Mouse (Mus musculus) liver, adult 2 months (tissue): ENCODE measurements at regions not wholly inside any gene's neighbourhood (a gene's known extent, or its start where the extent isn't known, plus 50 kb on each side); places are given as distances from the start of the nearest gene placed in this dataset.

Experiments used
- DNase-seq: peaks from one replicate; pipeline ENCODE4 v3.0.0-alpha.2; 2011; ENCODE audit warnings: low read depth, low spot score; ENCODE audit errors: extremely low read depth
- H3K27ac ChIP-seq: fragments of 200-500 bp; replicated peaks from 2 replicates; pipeline ENCODE4 v1.5.1; 2012; ENCODE audit warnings: low read depth, mild to moderate bottlenecking, control low read depth, inconsistent platforms, low read length; ENCODE audit not compliant: insufficient read depth
- H3K27me3 ChIP-seq: fragments of 200-500 bp; 2 replicates; pipeline ENCODE4 v1.6.1; 2012; ENCODE audit warnings: mild to moderate bottlenecking, moderate library complexity, low read length, inconsistent platforms; ENCODE audit not compliant: control insufficient read depth, insufficient read depth
- H3K36me3 ChIP-seq: fragments of 200-500 bp; 2 replicates; pipeline ENCODE4 v1.6.1; 2012; ENCODE audit warnings: low read length, inconsistent platforms; ENCODE audit not compliant: control insufficient read depth, insufficient read depth
- H3K4me1 ChIP-seq: fragments of 200-500 bp; 2 replicates; pipeline ENCODE4 v1.6.1; 2011; ENCODE audit warnings: low read length; ENCODE audit not compliant: control insufficient read depth, insufficient read depth
- H3K4me3 ChIP-seq: fragments of 200-500 bp; 2 replicates; pipeline ENCODE4 v1.5.1; 2011; ENCODE audit warnings: low read depth, mild to moderate bottlenecking, control low read depth, low read length, moderate library complexity; ENCODE audit not compliant: insufficient read depth
- H3K79me2 ChIP-seq: fragments of 200-500 bp; 2 replicates; pipeline ENCODE4 v1.6.1; 2012; ENCODE audit warnings: inconsistent platforms, mild to moderate bottlenecking, low read length, moderate library complexity; ENCODE audit not compliant: control insufficient read depth, insufficient read depth
- H3K9ac ChIP-seq: fragments of 200-500 bp; 2 replicates; pipeline ENCODE4 v1.6.1; 2012; ENCODE audit warnings: low read depth, mild to moderate bottlenecking, control low read depth, inconsistent platforms, low read length
- CTCF ChIP-seq: fragments of 200-500 bp; IDR thresholded peaks from 2 replicates; pipeline ENCODE4 v1.5.1; 2011; ENCODE audit warnings: low read depth, low read length, control low read depth
- POLR2A ChIP-seq: fragments of 200-500 bp; IDR thresholded peaks from 2 replicates; pipeline ENCODE4 v1.6.1; 2011; ENCODE audit warnings: low read length, control low read depth; ENCODE audit not compliant: insufficient read depth; ENCODE audit errors: extremely low read depth
- WGBS: fragments of 180-500 bp; shearing (Covaris S2); methylation state at CpG from one replicate; pipeline ENCODE4 v1.1.7; 2018; 5-methylcytosine and 5-hydroxymethylcytosine counted together

DNA sequence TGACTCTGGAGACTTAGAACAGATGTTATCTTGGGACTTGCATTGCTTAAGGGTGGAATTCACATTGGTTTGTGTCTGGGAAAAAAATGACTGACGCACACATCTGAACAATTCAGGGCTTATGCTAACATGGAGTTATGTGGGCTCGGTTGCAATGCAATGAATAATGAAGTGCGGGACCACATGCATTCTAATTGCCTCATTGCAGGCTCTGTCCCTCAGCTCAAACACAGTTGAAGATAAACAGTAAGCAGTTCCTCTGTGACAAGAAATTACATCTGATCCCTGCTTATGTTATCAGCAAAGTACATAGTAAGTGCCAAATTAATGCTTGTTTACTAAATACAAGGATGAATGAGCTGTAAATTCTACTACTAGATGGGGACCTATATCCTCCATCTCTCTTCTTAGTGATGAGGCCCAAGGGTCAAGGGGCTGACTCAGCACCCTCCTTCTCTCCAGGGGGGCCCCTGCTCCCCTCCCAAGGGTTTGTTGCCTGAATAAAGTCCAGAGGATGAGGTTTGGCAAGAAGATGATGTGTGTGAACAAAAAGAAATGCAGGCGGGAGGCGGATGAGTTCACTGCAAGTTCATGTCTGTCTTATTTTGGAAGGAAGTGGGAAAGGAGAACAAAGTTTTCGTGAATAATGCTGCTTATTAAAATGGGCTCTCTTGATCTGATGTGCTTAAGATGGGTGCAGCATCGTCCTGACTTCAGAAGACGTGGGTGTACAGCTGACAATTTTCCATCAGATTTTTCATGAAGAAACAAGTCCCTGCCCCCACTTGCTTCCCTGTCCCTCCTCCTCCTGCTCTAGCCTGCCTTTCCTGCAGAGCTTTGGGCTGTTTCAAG lies 533.1 kb downstream of the Shisa9 start:
- no peaks in the 10 kb centered on the region for H3K36me3 ChIP-seq
- TF ChIP-seq CTCF, result no peak
- TF ChIP-seq POLR2A, result no peak
- H3K4me3 ChIP-seq, result no peak overlapping the region
- H3K4me1 ChIP-seq, result no peaks in the 10 kb centered on the region
- H3K79me2 ChIP-seq, result no peaks in the 10 kb centered on the region
- 70% methylated on average over 8 of the region's 8 CpGs for WGBS
- H3K27me3 ChIP-seq, result no peaks in the 10 kb centered on the region; the same call in 1 of the 2 replicates
- H3K27ac ChIP-seq, result no peak overlapping the region
- DNase-seq, result no peak
- H3K9ac ChIP-seq, result no peak overlapping the region

DNA sequence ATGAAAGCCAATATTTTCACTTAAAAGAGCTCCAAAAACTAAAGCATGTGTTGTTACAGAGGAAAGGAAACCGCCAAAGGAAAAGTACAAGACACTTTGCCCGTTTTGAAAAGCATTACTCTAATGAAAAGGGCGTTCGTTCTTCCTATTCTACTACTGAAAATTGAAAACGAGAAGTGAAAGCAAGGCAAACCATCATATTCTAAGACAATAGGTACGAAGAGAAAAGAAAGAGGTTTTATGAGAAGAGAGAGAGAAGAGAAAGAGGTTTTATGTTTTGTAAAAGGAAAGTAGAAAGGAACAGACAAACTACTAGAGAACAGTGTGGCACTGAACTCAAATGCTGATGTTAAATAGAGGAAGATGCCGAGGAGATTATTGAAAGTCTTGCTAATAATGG lies 534.4 kb downstream of the Shisa9 start:
- H3K79me2 ChIP-seq, result no peaks in the 10 kb centered on the region
- 81% methylated on average over 7 of the region's 7 CpGs for WGBS
- H3K4me1 ChIP-seq, result no peaks in the 10 kb centered on the region
- no peak overlapping the region for H3K9ac ChIP-seq
- TF ChIP-seq CTCF, result no peak
- no peak for TF ChIP-seq POLR2A
- no peaks in the 10 kb centered on the region for H3K27me3 ChIP-seq
- no peak overlapping the region for H3K27ac ChIP-seq
- H3K4me3 ChIP-seq, result no peak overlapping the region
- no peaks in the 10 kb centered on the region for H3K36me3 ChIP-seq
- DNase-seq, result no peak

DNA sequence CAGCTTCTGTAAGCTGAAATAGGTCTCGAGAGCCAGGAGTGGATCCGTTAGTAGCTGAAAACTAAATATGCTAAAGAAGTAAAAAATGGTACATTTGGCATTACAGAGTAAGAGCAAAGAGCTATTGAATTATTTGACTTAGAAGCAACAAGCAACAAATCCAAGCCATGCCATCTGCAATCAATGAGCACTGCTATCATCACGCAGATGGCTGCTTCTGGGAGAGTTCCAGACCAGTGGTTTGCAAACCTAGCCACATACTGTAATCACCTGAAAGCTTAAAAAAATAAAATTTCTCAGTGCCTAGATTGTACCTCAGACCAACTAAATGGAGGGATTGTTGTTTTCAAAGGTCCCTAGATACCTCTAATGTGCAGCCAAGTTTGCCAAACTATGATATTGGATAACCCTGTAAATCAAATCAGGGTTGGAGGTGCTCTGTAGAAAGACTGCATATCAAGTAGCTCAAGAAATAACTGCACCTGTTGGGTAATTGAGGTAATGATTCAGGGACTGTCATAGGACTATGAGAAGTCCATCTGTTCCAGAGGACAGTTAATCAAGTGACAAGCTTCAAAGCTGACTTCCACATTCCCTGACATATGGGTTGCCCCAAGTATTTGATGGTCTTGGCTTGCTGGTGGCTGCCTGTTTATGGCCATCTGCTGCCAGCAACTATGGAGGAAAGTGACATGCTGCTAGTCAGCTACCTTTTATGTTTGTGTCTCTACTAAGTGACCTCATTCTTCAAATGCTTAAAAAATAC lies 538.0 kb downstream of the Shisa9 start:
- Histone ChIP-seq H3K36me3 (no peaks in the 10 kb centered on the region), H3K9ac (no peak overlapping the region), H3K79me2 (no peaks in the 10 kb centered on the region), H3K27ac (no peak overlapping the region), H3K4me1 (no peaks in the 10 kb centered on the region), H3K27me3 (0 out of 2 replicates have a peak, but pooled peaks cover 1% of the 10 kb centered on the region), H3K4me3 (no peak overlapping the region)
- TF ChIP-seq CTCF (no peak), POLR2A (no peak)
- DNase-seq, result no peak
- WGBS, result 85% methylated on average over 3 of the region's 3 CpGs

DNA sequence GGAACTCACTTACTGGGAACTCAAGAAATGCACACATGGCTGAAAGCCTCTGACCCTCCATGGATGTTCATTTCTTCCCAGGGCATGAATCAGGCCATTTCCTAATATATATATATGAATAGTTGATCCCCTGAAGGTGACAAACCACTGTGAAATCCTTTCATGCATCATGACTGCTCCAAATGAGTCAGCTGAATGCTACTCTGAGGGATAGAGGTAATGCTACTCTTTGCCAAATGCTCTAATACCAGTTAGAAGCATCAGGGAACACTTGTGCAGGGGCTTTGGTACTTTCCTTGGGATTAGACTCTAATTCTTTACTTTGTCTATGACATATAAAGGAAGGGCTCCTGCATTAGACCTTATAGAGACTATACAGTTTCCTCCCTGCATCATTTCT lies 561.0 kb upstream of the Ercc4 start:
- no peak overlapping the region for H3K9ac ChIP-seq
- no peaks in the 10 kb centered on the region for H3K79me2 ChIP-seq
- DNase-seq, result no peak
- H3K27ac ChIP-seq, result no peak overlapping the region
- H3K36me3 ChIP-seq, result no peaks in the 10 kb centered on the region
- no peaks in the 10 kb centered on the region for H3K4me1 ChIP-seq
- H3K4me3 ChIP-seq, result no peak overlapping the region
- no peaks in the 10 kb centered on the region for H3K27me3 ChIP-seq
- no peak for TF ChIP-seq POLR2A
- TF ChIP-seq CTCF, result no peak

DNA sequence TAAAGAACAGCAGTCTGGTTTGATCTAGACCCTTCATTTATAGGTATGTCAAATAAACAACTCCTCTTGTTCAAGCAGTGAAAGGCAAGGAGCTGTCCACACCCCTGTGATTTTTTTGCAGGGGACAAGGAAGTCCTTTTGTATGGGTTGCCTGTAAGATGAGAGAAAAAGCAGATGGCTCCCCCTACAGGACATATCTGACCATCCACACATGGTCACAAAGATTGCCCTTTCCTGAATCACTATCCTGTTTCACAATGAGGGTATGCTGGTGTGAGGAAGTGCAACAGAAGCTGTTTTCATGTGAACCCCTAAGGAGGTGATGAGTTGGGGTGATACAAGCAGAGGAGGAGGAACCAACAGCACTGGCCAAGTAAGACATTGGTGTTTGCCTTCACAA lies 520.6 kb upstream of the Ercc4 start:
- H3K79me2 ChIP-seq, result no peaks in the 10 kb centered on the region
- no peak overlapping the region for H3K4me3 ChIP-seq
- no peaks in the 10 kb centered on the region for H3K36me3 ChIP-seq
- DNase-seq, result peak; percentile 11
- no peak overlapping the region for H3K9ac ChIP-seq
- H3K27me3 ChIP-seq, result no peaks in the 10 kb centered on the region
- no peaks in the 10 kb centered on the region for H3K4me1 ChIP-seq
- H3K27ac ChIP-seq, result no peak overlapping the region
- TF ChIP-seq POLR2A (no peak), CTCF (no peak)

DNA sequence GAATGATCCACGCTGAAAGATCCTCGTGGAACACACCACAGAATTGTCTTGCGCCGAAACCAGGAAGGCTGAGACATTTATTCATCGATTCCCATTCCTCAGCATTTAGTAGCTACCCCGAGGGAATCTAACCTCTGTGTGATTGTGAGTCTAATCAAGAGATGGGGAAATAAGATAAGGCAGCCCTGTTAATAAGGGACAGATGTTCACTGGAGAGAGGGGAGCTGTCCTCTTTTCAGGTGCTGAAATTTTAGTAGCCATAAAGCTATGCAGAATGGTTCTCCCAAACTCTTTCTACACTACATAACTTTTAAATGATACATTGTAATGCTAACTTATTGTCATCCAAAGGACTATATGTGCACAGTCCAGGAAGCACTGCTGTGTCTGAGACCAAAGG lies 501.2 kb upstream of the Ercc4 start:
- TF ChIP-seq CTCF (no peak), POLR2A (no peak)
- Histone ChIP-seq H3K4me1 (no peaks in the 10 kb centered on the region), H3K27me3 (no peaks in the 10 kb centered on the region), H3K27ac (no peak overlapping the region), H3K79me2 (no peaks in the 10 kb centered on the region), H3K4me3 (no peak overlapping the region), H3K9ac (no peak overlapping the region), H3K36me3 (no peaks in the 10 kb centered on the region)
- WGBS, result 73% methylated on average over 6 of the region's 6 CpGs
- DNase-seq, result no peak
